Mouse (Mus musculus): ENCODE measurements around the gene Ppp1r2. TPM values are rescaled to one million over a fixed set of nuclear protein-coding genes. Genes with fewer than 3 reads are reported as not detected.

Ppp1r2 gene
- total and polyA plus RNA-seq, 2 experiments from 2014 or later, result 63.2 to 101 TPM

GRCm38 (mm10) chr16:31290751-31291365, 15.8 kb upstream of the Ppp1r2 start:
- H3K9ac ChIP-seq (replicated peaks; ENCODE audit: low read length, poor library complexity, severe bottlenecking), result no peak overlapping the region
- no peak overlapping the region for H3K4me2 ChIP-seq (ENCODE audit: low read depth, low read length, poor library complexity, severe bottlenecking)
- no peaks in the 10 kb centered on the region for H3K4me1 ChIP-seq (ENCODE audit: insufficient read depth, low read length)
- DNase-seq (ENCODE audit: low spot score), result no peak
- no peak overlapping the region for H3K4me3 ChIP-seq (ENCODE audit: low read depth, low read length)
- 80% methylated on average over 7 of the region's 7 CpGs for WGBS
- H3K9me3 ChIP-seq (ENCODE audit: low read length), result no peaks in the 10 kb centered on the region
- ATAC-seq (ENCODE audit: low FRiP score), result no peak
- H3K36me3 ChIP-seq (ENCODE audit: insufficient read depth, low read length), result no peaks in the 10 kb centered on the region
- H3K27me3 ChIP-seq (ENCODE audit: insufficient read depth, low read length), result no peaks in the 10 kb centered on the region
- 0 out of 2 replicates have a peak overlapping the region, but pooled peaks have one; percentile 7 for H3K27ac ChIP-seq (ENCODE audit: low read depth, low read length)
- TF ChIP-seq CTCF (IDR thresholded peaks at IDR 0.05), result no peak

DNA sequence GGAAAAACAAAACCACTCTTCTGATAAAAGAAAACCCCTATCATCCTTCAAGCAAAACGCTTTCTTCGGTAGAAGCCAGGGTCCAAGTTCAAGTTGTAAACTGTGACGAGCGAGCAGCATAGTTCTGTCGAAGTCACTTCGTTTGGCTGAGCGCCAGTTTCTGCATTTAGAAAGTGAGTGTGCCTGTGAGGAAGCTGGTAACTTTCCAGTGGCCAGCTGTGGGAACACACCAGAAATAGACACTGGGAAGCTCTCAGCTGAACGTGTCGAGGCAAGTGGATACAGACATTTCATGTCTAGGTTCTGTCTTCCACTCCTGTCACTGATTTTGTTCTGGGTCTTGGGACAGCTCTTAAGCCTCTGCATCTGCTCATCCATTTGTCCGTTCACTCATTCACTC, 15.2 kb upstream of the Ppp1r2 start:
- H3K4me2 ChIP-seq (ENCODE audit: low read depth, low read length, poor library complexity, severe bottlenecking), result no peak overlapping the region
- no peak for TF ChIP-seq CTCF (IDR thresholded peaks at IDR 0.05)
- no peaks in the 10 kb centered on the region for H3K4me1 ChIP-seq (ENCODE audit: insufficient read depth, low read length)
- DNase-seq (ENCODE audit: low spot score) (peak; percentile 65), ATAC-seq (ENCODE audit: low FRiP score) (no peak)
- no peak overlapping the region for H3K4me3 ChIP-seq (ENCODE audit: low read depth, low read length)
- no peak overlapping the region for H3K9ac ChIP-seq (replicated peaks; ENCODE audit: low read length, poor library complexity, severe bottlenecking)
- 78% methylated on average over 10 of the region's 10 CpGs for WGBS
- H3K36me3 ChIP-seq (ENCODE audit: insufficient read depth, low read length), result no peaks in the 10 kb centered on the region
- 0 out of 2 replicates have a peak overlapping the region, but pooled peaks have one; percentile 7 for H3K27ac ChIP-seq (ENCODE audit: low read depth, low read length)
- no peaks in the 10 kb centered on the region for H3K9me3 ChIP-seq (ENCODE audit: low read length)
- H3K27me3 ChIP-seq (ENCODE audit: insufficient read depth, low read length), result no peaks in the 10 kb centered on the region

- Histone ChIP-seq H3K27me3 (ENCODE audit: insufficient read depth, low read length) (no peaks in the 10 kb centered on the region), H3K9me3 (ENCODE audit: low read length) (no peaks in the 10 kb centered on the region), H3K4me2 (ENCODE audit: low read depth, low read length, poor library complexity, severe bottlenecking) (no peak overlapping the region), H3K27ac (ENCODE audit: low read depth, low read length) (no peak overlapping the region), H3K36me3 (ENCODE audit: insufficient read depth, low read length) (no peaks in the 10 kb centered on the region), H3K9ac (replicated peaks; ENCODE audit: low read length, poor library complexity, severe bottlenecking) (no peak overlapping the region), H3K4me1 (ENCODE audit: insufficient read depth, low read length) (no peaks in the 10 kb centered on the region), H3K4me3 (ENCODE audit: low read depth, low read length) (no peak overlapping the region)
- ATAC-seq (ENCODE audit: low FRiP score), result no peak
- 78% methylated on average over 3 of the region's 3 CpGs for WGBS
- DNase-seq (ENCODE audit: low spot score), result no peak
- no peak for TF ChIP-seq CTCF (IDR thresholded peaks at IDR 0.05)
Observed at GRCm38 (mm10) chr16:31287712-31288111, 12.6 kb upstream of the Ppp1r2 start.

GRCm38 (mm10) chr16:31286801-31287488, 11.9 kb upstream of the Ppp1r2 start:
- Histone ChIP-seq H3K9me3 (ENCODE audit: low read length) (no peaks in the 10 kb centered on the region), H3K4me2 (ENCODE audit: low read depth, low read length, poor library complexity, severe bottlenecking) (no peak overlapping the region), H3K4me3 (ENCODE audit: low read depth, low read length) (no peak overlapping the region), H3K27me3 (ENCODE audit: insufficient read depth, low read length) (no peaks in the 10 kb centered on the region), H3K27ac (ENCODE audit: low read depth, low read length) (no peak overlapping the region), H3K9ac (replicated peaks; ENCODE audit: low read length, poor library complexity, severe bottlenecking) (no peak overlapping the region), H3K4me1 (ENCODE audit: insufficient read depth, low read length) (no peaks in the 10 kb centered on the region), H3K36me3 (ENCODE audit: insufficient read depth, low read length) (no peaks in the 10 kb centered on the region)
- ATAC-seq (ENCODE audit: low FRiP score) (no peak), DNase-seq (ENCODE audit: low spot score) (no peak)
- WGBS, result 95% methylated on average over 11 of the region's 11 CpGs
- no peak for TF ChIP-seq CTCF (IDR thresholded peaks at IDR 0.05)

DNA sequence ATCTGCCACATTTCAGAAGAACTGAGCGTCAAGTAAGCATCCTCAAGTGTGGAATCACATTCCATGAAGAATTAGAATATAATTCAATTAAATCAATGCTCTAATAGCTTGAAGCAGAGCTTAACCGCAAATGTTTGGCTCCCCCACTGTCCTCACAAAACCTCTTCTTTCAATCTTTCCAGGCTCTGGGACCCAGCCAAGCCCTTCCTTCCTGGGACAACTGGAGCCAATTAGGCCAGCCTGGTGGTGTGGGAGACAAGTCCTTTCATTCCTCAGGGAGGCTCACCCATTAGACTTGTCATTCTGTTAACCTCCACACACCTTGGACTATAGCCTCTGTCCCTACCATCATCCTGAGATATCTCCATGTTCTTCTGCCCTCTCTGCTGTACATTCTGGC, 6.9 kb upstream of the Ppp1r2 start:
- no peaks in the 10 kb centered on the region for H3K36me3 ChIP-seq (ENCODE audit: insufficient read depth, low read length)
- no peak overlapping the region for H3K4me2 ChIP-seq (ENCODE audit: low read depth, low read length, poor library complexity, severe bottlenecking)
- no peaks in the 10 kb centered on the region for H3K4me1 ChIP-seq (ENCODE audit: insufficient read depth, low read length)
- DNase-seq (ENCODE audit: low spot score), result no peak
- no peaks in the 10 kb centered on the region for H3K27me3 ChIP-seq (ENCODE audit: insufficient read depth, low read length)
- no peak for ATAC-seq (ENCODE audit: low FRiP score)
- H3K9ac ChIP-seq (replicated peaks; ENCODE audit: low read length, poor library complexity, severe bottlenecking), result no peak overlapping the region
- no peak overlapping the region for H3K4me3 ChIP-seq (ENCODE audit: low read depth, low read length)
- no peak for TF ChIP-seq CTCF (IDR thresholded peaks at IDR 0.05)
- 77% methylated on average over 2 of the region's 2 CpGs for WGBS
- H3K9me3 ChIP-seq (ENCODE audit: low read length), result no peaks in the 10 kb centered on the region
- H3K27ac ChIP-seq (ENCODE audit: low read depth, low read length), result no peak overlapping the region

DNA sequence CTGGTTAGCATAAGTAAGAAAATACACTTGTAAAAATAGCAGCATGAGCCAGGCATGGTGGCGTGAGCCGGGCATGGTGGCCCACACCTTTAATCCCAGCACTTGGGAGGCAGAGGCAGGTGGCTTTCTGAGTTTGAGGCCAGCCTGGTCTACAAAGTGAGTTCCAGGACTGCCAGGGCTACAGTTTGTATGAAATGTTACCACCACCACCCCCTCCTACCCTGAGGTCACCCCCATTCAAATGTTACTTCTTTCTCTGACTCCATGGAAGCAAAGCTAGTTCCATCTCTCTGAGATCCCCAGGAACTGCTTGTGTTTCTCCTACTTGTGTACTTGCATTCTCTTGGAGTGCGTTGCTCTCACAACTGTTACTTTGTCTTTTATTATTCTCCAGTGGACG, 5.1 kb upstream of the Ppp1r2 start:
- H3K9me3 ChIP-seq (ENCODE audit: low read length), result no peaks in the 10 kb centered on the region
- no peak overlapping the region for H3K9ac ChIP-seq (replicated peaks; ENCODE audit: low read length, poor library complexity, severe bottlenecking)
- no peaks in the 10 kb centered on the region for H3K4me1 ChIP-seq (ENCODE audit: insufficient read depth, low read length)
- 85% methylated on average over 4 of the region's 4 CpGs for WGBS
- no peak for ATAC-seq (ENCODE audit: low FRiP score)
- no peaks in the 10 kb centered on the region for H3K27me3 ChIP-seq (ENCODE audit: insufficient read depth, low read length)
- TF ChIP-seq CTCF (IDR thresholded peaks at IDR 0.05), result no peak
- no peak overlapping the region for H3K27ac ChIP-seq (ENCODE audit: low read depth, low read length)
- H3K4me2 ChIP-seq (ENCODE audit: low read depth, low read length, poor library complexity, severe bottlenecking), result no peak overlapping the region
- no peak overlapping the region for H3K4me3 ChIP-seq (ENCODE audit: low read depth, low read length)
- no peak for DNase-seq (ENCODE audit: low spot score)
- no peaks in the 10 kb centered on the region for H3K36me3 ChIP-seq (ENCODE audit: insufficient read depth, low read length)

Measured in midbrain, postnatal 0 days (tissue).